Mouse (Mus musculus) intestine, postnatal 0 days (tissue): ENCODE results near the gene Vkorc1. TPM values are rescaled to one million over a fixed set of nuclear protein-coding genes. Genes with fewer than 3 reads are reported as not detected.

Experiments
- ATAC-seq: fragments of 200-750 bp; cut with Nextera tagmentation; 2 replicates; pipeline ENCODE4 v1.8.0; 2017; ENCODE audit warnings: mild to moderate bottlenecking, moderate TSS enrichment, moderate library complexity
- H3K27ac ChIP-seq: fragments of 300-500 bp; sonication (generic); 2 replicates; pipeline ENCODE4 v1.5.1; 2014; ENCODE audit warnings: mild to moderate bottlenecking, low read depth, low read length, moderate library complexity
- H3K27me3 ChIP-seq: fragments of 300-500 bp; sonication (generic); replicated peaks from 2 replicates; pipeline ENCODE4 v1.6.1; 2014; ENCODE audit warnings: low read length, mixed read lengths; ENCODE audit not compliant: control insufficient read depth, insufficient read depth
- H3K36me3 ChIP-seq: fragments of 300-500 bp; sonication (generic); 2 replicates; pipeline ENCODE4 v1.6.1; 2014; ENCODE audit warnings: mild to moderate bottlenecking, moderate library complexity; ENCODE audit not compliant: control insufficient read depth, insufficient read depth
- H3K4me1 ChIP-seq: fragments of 300-500 bp; sonication (generic); replicated peaks from 2 replicates; pipeline ENCODE4 v1.6.1; 2014; ENCODE audit warnings: antibody characterized with exemption, low read length, mixed read lengths; ENCODE audit not compliant: control insufficient read depth, insufficient read depth
- H3K4me2 ChIP-seq: fragments of 300-500 bp; sonication (generic); replicated peaks from 2 replicates; pipeline ENCODE4 v1.6.1; 2014; ENCODE audit warnings: low read depth, mild to moderate bottlenecking, moderate library complexity
- H3K4me3 ChIP-seq: fragments of 300-500 bp; sonication (generic); 2 replicates; pipeline ENCODE4 v1.5.1; 2014; ENCODE audit warnings: low read depth, low read length
- H3K9ac ChIP-seq: fragments of 300-500 bp; sonication (generic); 2 replicates; pipeline ENCODE4 v1.6.1; 2014; ENCODE audit warnings: mild to moderate bottlenecking, low read depth, low read length
- H3K9me3 ChIP-seq: fragments of 300-500 bp; sonication (generic); 2 replicates; pipeline ENCODE4 v1.6.1; 2016; ENCODE audit warnings: mixed run types; ENCODE audit not compliant: control insufficient read depth
- CTCF ChIP-seq: sonication (generic); IDR thresholded peaks from 2 replicates; pipeline ENCODE4 v1.5.1; 2016; ENCODE audit warnings: low read depth, mild to moderate bottlenecking, control low read depth, antibody characterized with exemption, moderate library complexity
- WGBS: fragments of 180-500 bp; shearing (Covaris S2); extraction: QIAGEN DNeasy Blood & Tissue Kit; methylation state at CpG from one replicate; pipeline ENCODE4 v1.1.7; 2014; 5-methylcytosine and 5-hydroxymethylcytosine counted together
- polyA plus RNA-seq: library from polyadenylated mRNA; unstranded; fragments of >200 nt; fragmentation: Nextera tagmentation; extraction: Ambion mirVana; gene quantifications from 2 replicates; pipeline ENCODE4 v1.2.1, GENCODE M21; 2015

Vkorc1 gene
- polyA plus RNA-seq, 1 experiment from 2014 or later = 194 TPM

DNA sequence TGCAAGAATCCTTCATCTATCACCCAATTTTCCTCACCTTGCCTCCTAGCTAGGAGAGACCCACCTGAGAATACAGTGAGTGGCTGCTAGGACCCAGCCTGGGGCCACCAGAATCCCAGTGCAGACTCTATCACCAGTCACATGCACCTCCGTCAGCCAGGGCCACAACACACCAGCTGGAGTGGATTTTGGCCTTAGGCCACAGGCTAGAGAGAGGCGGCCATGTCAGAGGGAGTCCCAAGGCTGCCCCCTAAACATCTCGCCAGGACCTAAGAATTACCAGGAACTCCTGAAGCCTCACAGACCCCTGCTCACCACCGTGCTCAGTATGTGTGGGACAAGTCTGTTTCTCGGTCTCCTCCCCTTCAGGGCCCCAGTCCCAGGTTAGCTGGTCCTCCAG, 38.7 kb upstream of the Vkorc1 start:
- Histone ChIP-seq H3K27me3 (no peaks in the 10 kb centered on the region), H3K9ac (no peak overlapping the region), H3K27ac (no peak overlapping the region), H3K36me3 (no peaks in the 10 kb centered on the region), H3K4me2 (no peak overlapping the region), H3K4me1 (peaks cover 4% of the 10 kb centered on the region; the same call in 1 of the 2 replicates), H3K9me3 (no peaks in the 10 kb centered on the region), H3K4me3 (no peak overlapping the region)
- ATAC-seq = no peak
- WGBS = 78% methylated on average over 5 of the region's 5 CpGs
- TF ChIP-seq CTCF = no peak

DNA sequence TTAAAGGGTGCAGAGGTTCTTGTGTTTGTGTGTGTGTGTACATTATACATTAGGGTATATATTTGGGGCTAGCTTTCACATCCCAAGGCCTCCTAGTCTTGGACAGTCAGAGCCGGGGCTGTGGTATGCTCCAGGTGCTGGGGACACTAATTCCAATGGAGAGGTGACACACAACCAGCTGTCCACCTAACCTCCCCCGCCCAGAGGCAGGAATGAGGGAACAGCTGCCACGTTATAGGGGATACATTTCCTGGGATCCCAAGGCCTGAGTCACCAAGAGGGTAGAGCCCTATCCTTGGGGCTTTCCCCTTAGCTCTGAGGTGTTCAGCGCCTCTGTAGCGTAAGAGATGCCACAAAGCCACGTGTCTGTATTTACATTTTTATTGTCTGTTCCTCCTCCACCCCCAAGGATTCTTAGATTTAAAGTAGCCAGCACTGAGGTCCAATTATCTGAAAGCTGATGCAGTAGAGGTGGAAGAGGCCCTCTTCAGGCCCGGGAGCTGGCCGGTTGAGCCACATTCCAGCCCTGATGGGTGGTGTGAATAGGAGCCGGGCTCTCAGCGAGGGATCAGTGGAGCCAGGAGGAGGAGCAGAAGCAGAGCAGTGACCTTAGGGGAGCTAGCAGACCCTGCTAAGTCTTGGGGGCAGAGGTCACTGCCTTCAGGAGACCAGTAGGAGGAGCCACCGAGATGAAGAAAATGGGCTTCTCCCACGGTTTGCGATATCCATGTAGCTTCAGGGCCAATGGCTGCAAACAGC, 37.0 kb upstream of the Vkorc1 start:
- H3K27me3 ChIP-seq = no peaks in the 10 kb centered on the region
- H3K9ac ChIP-seq = no peak overlapping the region
- H3K4me1 ChIP-seq = peaks cover 4% of the 10 kb centered on the region; the same call in 1 of the 2 replicates
- no peaks in the 10 kb centered on the region for H3K9me3 ChIP-seq
- peak; percentile 41 for TF ChIP-seq CTCF
- no peak for ATAC-seq
- no peak overlapping the region for H3K4me2 ChIP-seq
- 18% methylated on average over 13 of the region's 13 CpGs for WGBS
- no peak overlapping the region for H3K4me3 ChIP-seq
- no peaks in the 10 kb centered on the region for H3K36me3 ChIP-seq
- H3K27ac ChIP-seq = no peak overlapping the region

DNA sequence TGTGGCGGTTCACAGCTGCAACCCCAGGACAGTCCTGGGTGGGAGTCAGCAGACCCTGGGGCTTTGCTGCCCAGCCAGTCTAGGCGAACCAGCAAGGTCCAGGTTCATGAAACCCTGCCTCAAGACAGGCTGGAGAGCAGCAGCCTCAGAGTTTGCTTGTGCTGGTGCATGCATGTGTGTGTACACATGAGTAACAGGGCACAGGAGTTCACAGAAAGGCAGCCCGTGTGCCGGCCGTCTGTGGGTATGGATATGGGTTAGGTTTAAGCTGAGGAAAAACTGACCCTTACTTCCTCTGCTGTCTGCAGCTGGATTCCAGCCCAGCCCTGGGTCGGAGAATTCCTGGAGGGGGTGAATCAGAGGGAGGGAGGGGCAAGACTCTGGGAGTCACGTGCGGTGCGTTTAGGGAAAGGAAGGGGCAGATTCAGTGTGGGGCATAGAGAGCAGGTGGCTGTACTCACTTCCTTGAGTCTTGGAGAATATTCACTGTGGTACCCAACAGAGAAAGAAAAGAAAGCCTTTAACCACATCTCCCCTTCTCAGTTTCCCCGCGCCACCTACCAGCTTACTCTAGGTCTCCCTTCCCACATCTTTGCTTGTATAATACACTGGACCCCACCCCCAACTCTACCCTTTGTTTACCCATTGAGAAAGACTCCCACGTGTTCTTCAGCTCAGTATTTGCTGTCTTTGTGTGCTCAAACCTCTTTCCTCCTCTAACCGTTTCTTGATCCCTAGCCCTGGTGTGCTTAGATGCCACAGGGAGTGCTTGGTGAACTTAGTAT, 36.1 kb upstream of the Vkorc1 start:
- 0 out of 2 replicates have a peak, but pooled peaks cover under 1% of the 10 kb centered on the region for H3K36me3 ChIP-seq
- no peak overlapping the region for H3K9ac ChIP-seq
- no peak for ATAC-seq
- peaks cover 4% of the 10 kb centered on the region; the same call in 1 of the 2 replicates for H3K4me1 ChIP-seq
- TF ChIP-seq CTCF = no peak
- no peak overlapping the region for H3K4me3 ChIP-seq
- no peaks in the 10 kb centered on the region for H3K9me3 ChIP-seq
- 21% methylated on average over 13 of the region's 13 CpGs for WGBS
- H3K27me3 ChIP-seq = no peaks in the 10 kb centered on the region
- H3K4me2 ChIP-seq = peak overlapping the region; percentile 28
- no peak overlapping the region; the same call in 1 of the 2 replicates for H3K27ac ChIP-seq

DNA sequence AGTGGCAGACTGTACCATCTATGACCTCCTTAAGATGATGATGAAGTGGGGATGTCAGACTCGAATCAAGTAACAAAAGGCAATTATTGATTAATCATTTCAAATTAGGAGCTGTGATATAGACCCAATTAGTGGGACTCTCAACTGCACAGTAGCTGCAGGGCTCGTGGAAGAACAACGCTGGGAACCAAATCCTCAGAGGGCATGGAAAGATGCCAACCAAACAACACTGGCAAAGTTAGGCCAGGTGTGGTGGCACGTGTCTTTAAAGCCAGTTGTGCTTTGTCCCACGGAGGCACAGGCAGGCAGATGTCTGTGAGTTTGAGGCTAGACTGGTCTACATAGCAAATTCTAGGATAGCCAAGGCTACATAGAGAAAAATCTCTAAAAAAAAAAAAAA, 35.2 kb upstream of the Vkorc1 start:
- H3K36me3 ChIP-seq = peaks cover 10% of the 10 kb centered on the region; the same call in 1 of the 2 replicates
- H3K9ac ChIP-seq = no peak overlapping the region
- peaks cover 4% of the 10 kb centered on the region; the same call in 1 of the 2 replicates for H3K4me1 ChIP-seq
- 68% methylated on average over 5 of the region's 5 CpGs for WGBS
- no peaks in the 10 kb centered on the region for H3K27me3 ChIP-seq
- no peak for TF ChIP-seq CTCF
- H3K4me2 ChIP-seq = no peak overlapping the region
- H3K4me3 ChIP-seq = no peak overlapping the region
- no peak for ATAC-seq
- H3K27ac ChIP-seq = no peak overlapping the region
- no peaks in the 10 kb centered on the region for H3K9me3 ChIP-seq

- 0 out of 2 replicates have a peak, but pooled peaks have one; percentile 26 for ATAC-seq
- H3K4me1 ChIP-seq = peaks cover 4% of the 10 kb centered on the region; the same call in 1 of the 2 replicates
- H3K9me3 ChIP-seq = no peaks in the 10 kb centered on the region
- no peak for TF ChIP-seq CTCF
- peak within 1 kb of the TSS; percentile 67 for H3K9ac ChIP-seq
- H3K4me2 ChIP-seq = peak within 1 kb of the TSS; percentile 68
- H3K4me3 ChIP-seq = peak within 1 kb of the TSS; percentile 54
- H3K27ac ChIP-seq = peak within 1 kb of the TSS; percentile 84
- H3K27me3 ChIP-seq = no peaks in the 10 kb centered on the region
- peaks cover 10% of the 10 kb centered on the region; the same call in 1 of the 2 replicates for H3K36me3 ChIP-seq
- WGBS = 13% methylated on average over 6 of the region's 6 CpGs
Measured at GRCm38 (mm10) chr7:127929923-127930322, 34.5 kb upstream of the Vkorc1 start, which contains the start of gene Prss8. Gene Prss8 (minus strand): TSS chr7:127930104.

- peak overlapping the region; percentile 84 for H3K27ac ChIP-seq
- 25% methylated on average over 5 of the region's 5 CpGs for WGBS
- H3K36me3 ChIP-seq = peaks cover 10% of the 10 kb centered on the region; the same call in 1 of the 2 replicates
- peak overlapping the region; percentile 67; the same call in 1 of the 2 replicates for H3K9ac ChIP-seq
- H3K9me3 ChIP-seq = no peaks in the 10 kb centered on the region
- peak overlapping the region; percentile 54 for H3K4me3 ChIP-seq
- H3K4me2 ChIP-seq = peak overlapping the region; percentile 68
- H3K4me1 ChIP-seq = peaks cover 5% of the 10 kb centered on the region; the same call in 1 of the 2 replicates
- H3K27me3 ChIP-seq = no peaks in the 10 kb centered on the region
- peak; percentile 41 for TF ChIP-seq CTCF
- ATAC-seq = peak; percentile 20
Measured at GRCm38 (mm10) chr7:127928596-127928995, 33.2 kb upstream of the Vkorc1 start.
